Mouse (Mus musculus): ENCODE data around the gene Hspbap1. TPM values are rescaled to one million over a fixed set of nuclear protein-coding genes. Genes with fewer than 3 reads are reported as not detected.

Gene Hspbap1
- total and polyA plus RNA-seq, 3 experiments = 13.6 to 15.9 (median 15.3) TPM

DNA sequence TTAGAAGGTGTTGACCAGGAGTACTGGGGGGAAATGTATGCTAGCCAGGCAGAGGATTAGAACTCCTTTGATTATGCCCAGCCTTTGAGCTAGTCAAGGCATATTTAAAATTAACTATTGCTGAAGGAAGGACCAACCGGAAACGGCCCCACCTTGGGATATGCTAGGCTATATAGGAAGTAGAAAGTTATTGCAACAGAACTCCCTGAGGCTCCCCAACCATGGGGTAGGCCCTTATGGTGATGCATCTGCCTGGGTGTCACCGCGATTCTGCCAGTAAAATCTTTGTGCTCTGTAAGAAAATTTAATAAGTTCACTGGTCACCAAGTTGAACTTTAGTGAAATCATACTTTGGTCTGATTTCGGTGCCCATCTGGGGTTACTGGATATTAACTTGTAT, 16.2 kb upstream of the Hspbap1 start:
- H3K9me3 ChIP-seq (replicated peaks; ENCODE audit: low read length) = no peaks in the 10 kb centered on the region
- no peaks in the 10 kb centered on the region for H3K27me3 ChIP-seq (replicated peaks)
- H3K36me3 ChIP-seq (replicated peaks in 1 of 2; ENCODE audit: control insufficient read depth in 1 of 2, insufficient read depth in 1 of 2, low read length in 1 of 2) = peaks cover 0 to 6% of the 10 kb centered on the region in 2 experiments
- no peak overlapping the region for H3K27ac ChIP-seq (ENCODE audit: insufficient read depth, low read depth)
- TF ChIP-seq TCF12 (IDR thresholded peaks at IDR 0.05; ENCODE audit: low read depth, low read length) (no peak), IRF4 (IDR thresholded peaks at IDR 0.05; ENCODE audit: low read depth, low read length) (no peak), NRF1 (IDR thresholded peaks at IDR 0.05; ENCODE audit: low read depth, low read length) (no peak), ZMIZ1 (IDR thresholded peaks at IDR 0.05; ENCODE audit: low read depth, low read length) (no peak), ZKSCAN1 (IDR thresholded peaks at IDR 0.05; ENCODE audit: borderline replicate concordance, low read depth, low read length) (no peak), BHLHE40 (IDR thresholded peaks at IDR 0.05; ENCODE audit: low read depth, low read length) (no peak), SMC3 (IDR thresholded peaks at IDR 0.05; ENCODE audit: low read depth, low read length) (no peak), MAX (IDR thresholded peaks at IDR 0.05; ENCODE audit: low read length) (no peak)
- H3K4me1 ChIP-seq (ENCODE audit: control insufficient read depth in 1 of 2, insufficient read depth in 2 of 2) = peaks cover 8 to 30% of the 10 kb centered on the region in 2 experiments
- no peak overlapping the region for H3K4me2 ChIP-seq (ENCODE audit: insufficient read depth, low read depth, poor library complexity, severe bottlenecking)
- in situ Hi-C loops (cut with MboI; ENCODE audit: low pct_ligation_motif_present, low pct_unique_long_range_greater_than_20kb, low sequenced_read_pairs) (no loop called here), dilution Hi-C loops (cut with MboI; ENCODE audit: extremely low pct_ligation_motif_present, extremely low pct_unique_long_range_greater_than_20kb, low sequenced_read_pairs) (no loop called here)
- no peak overlapping the region for H3K4me3 ChIP-seq (replicated peaks in 1 of 3; ENCODE audit: low read depth in 2 of 3, low read length in 2 of 3, poor library complexity in 1 of 3)
- no peak for DNase-seq (ENCODE audit: extremely low read depth)
- H3K79me2 ChIP-seq (replicated peaks; ENCODE audit: control insufficient read depth, extremely low read depth, insufficient read depth, poor library complexity, severe bottlenecking) = no peaks in the 10 kb centered on the region
- no peak overlapping the region for H3K9ac ChIP-seq (ENCODE audit: insufficient read depth, low read depth)

DNA sequence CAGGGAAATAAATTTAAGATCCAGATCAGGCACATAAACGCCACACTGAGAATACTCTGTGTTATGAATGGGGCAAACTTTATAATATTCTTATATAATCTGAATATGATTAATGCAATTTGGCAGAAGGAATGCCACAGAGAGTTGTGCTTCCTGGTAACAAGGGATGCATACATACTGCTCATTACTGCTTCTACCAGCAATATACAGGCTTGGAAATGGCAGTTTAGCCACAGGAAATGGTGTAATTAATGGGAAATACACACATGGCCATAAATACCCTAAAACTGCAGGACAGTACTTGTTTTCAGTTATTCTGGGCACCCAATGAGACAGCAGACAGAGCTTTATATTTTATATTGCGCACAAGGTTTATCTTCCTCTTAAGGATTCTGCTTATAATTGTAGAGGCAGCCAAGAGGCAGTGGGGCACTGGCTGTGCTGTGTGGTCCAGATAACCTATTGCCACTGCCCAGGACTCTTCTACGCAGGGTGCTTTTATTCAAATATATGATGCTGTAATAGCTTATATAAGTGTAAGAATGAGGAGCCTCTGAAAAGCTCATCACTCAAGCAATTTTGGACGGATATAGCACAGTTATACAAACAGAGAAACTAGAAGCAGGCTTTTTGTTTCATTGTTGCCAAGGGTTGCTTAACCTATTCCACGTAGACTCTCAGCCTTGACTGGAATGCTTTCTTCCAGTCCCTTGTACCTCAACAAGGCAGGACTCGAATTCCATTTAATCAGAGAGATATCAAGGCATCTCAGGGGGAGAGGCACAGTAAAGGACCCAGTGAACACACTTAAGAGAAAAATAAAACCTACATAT, 14.5 kb upstream of the Hspbap1 start:
- in situ Hi-C loops (cut with MboI; ENCODE audit: low pct_ligation_motif_present, low pct_unique_long_range_greater_than_20kb, low sequenced_read_pairs) = no loop called here
- no peaks in the 10 kb centered on the region for H3K9me3 ChIP-seq (replicated peaks; ENCODE audit: low read length)
- peak overlapping the region; percentile 76 for H3K4me2 ChIP-seq (ENCODE audit: insufficient read depth, low read depth, poor library complexity, severe bottlenecking)
- no peak overlapping the region for H3K27ac ChIP-seq (ENCODE audit: insufficient read depth, low read depth)
- peaks cover 8 to 27% of the 10 kb centered on the region in 2 experiments for H3K4me1 ChIP-seq (ENCODE audit: control insufficient read depth in 1 of 2, insufficient read depth in 2 of 2)
- H3K79me2 ChIP-seq (replicated peaks; ENCODE audit: control insufficient read depth, extremely low read depth, insufficient read depth, poor library complexity, severe bottlenecking) = no peaks in the 10 kb centered on the region
- dilution Hi-C loops (cut with MboI; ENCODE audit: extremely low pct_ligation_motif_present, extremely low pct_unique_long_range_greater_than_20kb, low sequenced_read_pairs) = no loop called here
- no peaks in the 10 kb centered on the region for H3K27me3 ChIP-seq (replicated peaks)
- no peak for DNase-seq (ENCODE audit: extremely low read depth)
- H3K4me3 ChIP-seq (replicated peaks in 1 of 3; ENCODE audit: low read depth in 2 of 3, low read length in 2 of 3, poor library complexity in 1 of 3) = no peak overlapping the region
- TF ChIP-seq MEF2A (IDR thresholded peaks at IDR 0.05; ENCODE audit: borderline replicate concordance, low read depth, low read length) = 0 out of 2 replicates have a peak, but pooled peaks have one; percentile 30
- no peak for TF ChIP-seq MAZ (IDR thresholded peaks at IDR 0.05; ENCODE audit: low read depth, low read length)
- H3K9ac ChIP-seq (ENCODE audit: insufficient read depth, low read depth) = peak overlapping the region; percentile 40
- H3K36me3 ChIP-seq (replicated peaks in 1 of 2; ENCODE audit: control insufficient read depth in 1 of 2, insufficient read depth in 1 of 2, low read length in 1 of 2) = peaks cover 0 to 1% of the 10 kb centered on the region in 2 experiments

DNA sequence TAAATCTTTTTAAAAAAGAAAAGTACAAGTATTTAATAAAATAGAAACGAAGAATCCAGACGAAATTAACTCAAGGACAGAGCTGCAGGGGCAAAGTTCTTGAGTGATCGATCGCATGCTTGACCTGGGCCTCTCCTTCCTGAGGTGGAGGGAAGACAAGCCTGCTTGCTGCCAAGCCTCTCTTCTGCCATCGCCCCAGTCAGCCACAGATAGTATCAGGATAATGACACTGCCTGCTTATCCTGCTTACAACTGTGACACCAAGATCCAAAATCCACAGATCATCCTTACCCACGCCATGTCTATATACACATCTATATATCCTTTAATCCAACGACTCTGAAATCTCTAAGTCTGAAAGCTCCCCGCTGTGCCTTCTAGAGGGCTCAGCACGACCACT, 13.5 kb upstream of the Hspbap1 start:
- Histone ChIP-seq H3K9ac (ENCODE audit: insufficient read depth, low read depth) (no peak overlapping the region), H3K4me3 (replicated peaks in 1 of 3; ENCODE audit: low read depth in 2 of 3, low read length in 2 of 3, poor library complexity in 1 of 3) (no peak overlapping the region), H3K27me3 (replicated peaks) (no peaks in the 10 kb centered on the region), H3K36me3 (replicated peaks in 1 of 2; ENCODE audit: control insufficient read depth in 1 of 2, insufficient read depth in 1 of 2, low read length in 1 of 2) (peaks cover 0 to 1% of the 10 kb centered on the region in 2 experiments), H3K27ac (ENCODE audit: insufficient read depth, low read depth) (no peak overlapping the region), H3K4me1 (ENCODE audit: control insufficient read depth in 1 of 2, insufficient read depth in 2 of 2) (peaks cover 8 to 21% of the 10 kb centered on the region in 2 experiments), H3K9me3 (replicated peaks; ENCODE audit: low read length) (no peaks in the 10 kb centered on the region), H3K79me2 (replicated peaks; ENCODE audit: control insufficient read depth, extremely low read depth, insufficient read depth, poor library complexity, severe bottlenecking) (no peaks in the 10 kb centered on the region), H3K4me2 (ENCODE audit: insufficient read depth, low read depth, poor library complexity, severe bottlenecking) (no peak overlapping the region)
- in situ Hi-C loops (cut with MboI; ENCODE audit: low pct_ligation_motif_present, low pct_unique_long_range_greater_than_20kb, low sequenced_read_pairs) = no loop called here
- dilution Hi-C loops (cut with MboI; ENCODE audit: extremely low pct_ligation_motif_present, extremely low pct_unique_long_range_greater_than_20kb, low sequenced_read_pairs) = no loop called here
- no peak for DNase-seq (ENCODE audit: extremely low read depth)
- TF ChIP-seq MAX (IDR thresholded peaks at IDR 0.05; ENCODE audit: low read length) (no peak), MEF2A (IDR thresholded peaks at IDR 0.05; ENCODE audit: borderline replicate concordance, low read depth, low read length) (no peak), ZKSCAN1 (IDR thresholded peaks at IDR 0.05; ENCODE audit: borderline replicate concordance, low read depth, low read length) (no peak), TBP (conservative IDR thresholded peaks at IDR 0.05; ENCODE audit: low read depth, low read length) (no peak), NRF1 (IDR thresholded peaks at IDR 0.05; ENCODE audit: low read depth, low read length) (no peak), GABPA (IDR thresholded peaks at IDR 0.05; ENCODE audit: insufficient replicate concordance, low read depth, low read length) (no peak), RCOR1 (conservative IDR thresholded peaks at IDR 0.05; ENCODE audit: low read depth, low read length) (no peak), USF2 (conservative IDR thresholded peaks at IDR 0.05; ENCODE audit: low read depth, low read length) (no peak), POLR2A (IDR thresholded peaks at IDR 0.05; ENCODE audit: low read depth, low read length) (no peak), SIN3A (IDR thresholded peaks at IDR 0.05; ENCODE audit: low read length) (no peak)

Measured in CH12.LX (cell line).